Mouse (Mus musculus): ENCODE measurements around the gene Hnrnpa3. TPM values are rescaled to one million over a fixed set of nuclear protein-coding genes. Genes with fewer than 3 reads are reported as not detected.

Hnrnpa3 gene
- polyA plus RNA-seq, 1 experiment from 2014 or later, result 86.9 TPM

DNA sequence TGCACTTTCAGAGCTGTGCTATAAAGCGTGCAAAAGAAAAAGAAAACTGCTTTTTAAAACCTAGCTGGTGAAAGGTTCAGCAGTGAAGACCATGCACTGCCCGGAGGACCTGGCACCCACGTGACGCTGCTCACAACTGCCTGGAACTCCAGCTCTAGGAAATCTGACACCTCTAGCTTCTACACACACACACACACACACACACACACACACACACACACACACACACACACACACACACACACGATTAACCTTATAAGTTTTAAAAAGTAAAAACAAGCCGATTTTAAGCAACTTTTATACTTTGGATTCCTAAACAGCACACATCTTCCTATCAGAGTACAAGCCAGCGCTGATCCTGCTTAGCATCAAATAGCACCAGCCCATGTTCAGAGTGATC lies 22.4 kb downstream of the Hnrnpa3 start:
- no peak for DNase-seq
- WGBS (ENCODE audit: insufficient replicate concordance), result 60% methylated on average over 7 of the region's 7 CpGs
- peaks cover 25% of the 10 kb centered on the region for H3K36me3 ChIP-seq (replicated peaks; ENCODE audit: insufficient read depth, low read length)
- H3K4me3 ChIP-seq (ENCODE audit: low read depth, low read length), result no peak overlapping the region
- no peak overlapping the region for H3K27ac ChIP-seq (ENCODE audit: low read depth)
- H3K9me3 ChIP-seq (ENCODE audit: low read length), result no peaks in the 10 kb centered on the region
- H3K9ac ChIP-seq (replicated peaks), result no peak overlapping the region
- H3K27me3 ChIP-seq (ENCODE audit: insufficient read depth, low read length), result no peaks in the 10 kb centered on the region
- H3K4me2 ChIP-seq (ENCODE audit: low read depth, low read length), result no peak overlapping the region
- no peak for ATAC-seq
- H3K4me1 ChIP-seq (ENCODE audit: insufficient read depth), result peaks cover 22% of the 10 kb centered on the region
- no peak for TF ChIP-seq CTCF (IDR thresholded peaks at IDR 0.05; ENCODE audit: low read depth)
- no peak for TF ChIP-seq EP300 (IDR thresholded peaks at IDR 0.05; ENCODE audit: low read depth)

DNA sequence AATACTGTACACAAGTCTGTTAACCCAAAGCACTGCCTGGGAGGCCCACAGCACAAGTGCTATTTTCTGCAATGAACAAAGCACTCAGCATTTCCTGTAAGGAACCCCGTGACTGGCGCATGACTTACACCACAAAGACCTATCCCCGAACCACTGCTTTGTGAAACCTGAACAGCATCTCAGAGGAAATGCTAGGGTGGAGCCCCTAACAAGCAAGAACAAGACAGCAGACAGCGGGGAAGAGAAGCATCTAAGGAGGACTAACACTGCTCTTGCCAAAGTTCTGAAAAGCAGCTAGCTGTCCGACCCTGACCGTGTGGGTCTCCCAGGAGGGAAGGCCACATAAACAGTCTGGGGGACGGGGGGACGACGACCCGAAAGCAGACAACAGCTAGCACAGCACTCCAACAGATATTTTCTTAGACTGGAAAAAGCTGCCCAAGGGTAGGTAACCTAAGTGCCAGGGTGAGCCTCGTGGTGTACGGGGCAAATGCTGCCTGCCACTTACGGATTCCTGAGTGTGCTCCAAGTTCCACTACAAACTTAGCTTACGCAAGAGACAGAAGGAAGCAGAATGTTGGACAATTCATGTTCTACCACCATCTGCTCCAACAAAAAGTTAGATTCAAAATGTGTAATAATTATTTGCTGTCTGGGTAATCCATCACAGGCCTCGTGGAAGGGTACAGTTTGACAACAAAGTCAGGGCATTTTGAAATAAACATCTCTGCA lies 24.1 kb downstream of the Hnrnpa3 start:
- peaks cover 31% of the 10 kb centered on the region for H3K4me1 ChIP-seq (ENCODE audit: insufficient read depth)

DNA sequence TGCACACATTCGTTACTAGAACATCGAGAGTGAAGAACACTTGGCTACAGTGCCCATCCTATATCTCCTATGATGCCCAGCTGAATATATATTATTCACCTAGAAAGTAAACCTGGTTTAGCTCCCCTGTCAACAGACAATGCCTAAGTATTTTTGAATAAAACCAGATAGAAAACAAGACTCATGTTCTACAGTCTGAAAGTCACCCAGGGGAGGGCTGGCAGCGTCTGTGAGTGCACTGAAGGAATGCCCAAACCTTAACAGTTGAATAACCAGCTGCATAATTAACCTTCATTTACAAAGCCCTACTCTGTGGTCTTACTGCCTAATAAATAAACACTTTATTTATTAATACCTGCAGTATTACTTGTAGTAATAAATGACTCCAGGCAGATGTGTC lies 25.5 kb downstream of the Hnrnpa3 start:
- no peak for ATAC-seq
- DNase-seq, result no peak
- TF ChIP-seq EP300 (IDR thresholded peaks at IDR 0.05; ENCODE audit: low read depth) (no peak), CTCF (IDR thresholded peaks at IDR 0.05; ENCODE audit: low read depth) (no peak)
- H3K4me2 ChIP-seq (ENCODE audit: low read depth, low read length), result no peak overlapping the region
- no peaks in the 10 kb centered on the region for H3K9me3 ChIP-seq (ENCODE audit: low read length)
- H3K4me3 ChIP-seq (ENCODE audit: low read depth, low read length), result no peak overlapping the region
- H3K9ac ChIP-seq (replicated peaks), result no peak overlapping the region
- H3K36me3 ChIP-seq (replicated peaks; ENCODE audit: insufficient read depth, low read length), result peaks cover 11% of the 10 kb centered on the region
- H3K4me1 ChIP-seq (ENCODE audit: insufficient read depth), result peaks cover 41% of the 10 kb centered on the region
- H3K27me3 ChIP-seq (ENCODE audit: insufficient read depth, low read length), result no peaks in the 10 kb centered on the region
- H3K27ac ChIP-seq (ENCODE audit: low read depth), result 0 out of 2 replicates have a peak overlapping the region, but pooled peaks have one; percentile 4
- WGBS (ENCODE audit: insufficient replicate concordance), result 85% methylated on average over 3 of the region's 3 CpGs

More for the DNA sequence above, 24.1 kb downstream of the Hnrnpa3 start:
- DNase-seq, result peak; percentile 63
- ATAC-seq, result peak; percentile 69
- 0 out of 2 replicates have a peak overlapping the region, but pooled peaks have one; percentile 46 for H3K9ac ChIP-seq (replicated peaks)
- no peaks in the 10 kb centered on the region for H3K9me3 ChIP-seq (ENCODE audit: low read length)
- H3K36me3 ChIP-seq (replicated peaks; ENCODE audit: insufficient read depth, low read length), result peaks cover 12% of the 10 kb centered on the region
- H3K27ac ChIP-seq (ENCODE audit: low read depth), result peak overlapping the region; percentile 91
- H3K27me3 ChIP-seq (ENCODE audit: insufficient read depth, low read length), result no peaks in the 10 kb centered on the region
- H3K4me2 ChIP-seq (ENCODE audit: low read depth, low read length), result peak overlapping the region; percentile 54
- TF ChIP-seq CTCF (IDR thresholded peaks at IDR 0.05; ENCODE audit: low read depth) (no peak), EP300 (IDR thresholded peaks at IDR 0.05; ENCODE audit: low read depth) (peak; percentile 59; the same call in 1 of the 2 replicates)
- 31% methylated on average over 15 of the region's 15 CpGs for WGBS (ENCODE audit: insufficient replicate concordance)
- 0 out of 2 replicates have a peak overlapping the region, but pooled peaks have one; percentile 5 for H3K4me3 ChIP-seq (ENCODE audit: low read depth, low read length)

DNA sequence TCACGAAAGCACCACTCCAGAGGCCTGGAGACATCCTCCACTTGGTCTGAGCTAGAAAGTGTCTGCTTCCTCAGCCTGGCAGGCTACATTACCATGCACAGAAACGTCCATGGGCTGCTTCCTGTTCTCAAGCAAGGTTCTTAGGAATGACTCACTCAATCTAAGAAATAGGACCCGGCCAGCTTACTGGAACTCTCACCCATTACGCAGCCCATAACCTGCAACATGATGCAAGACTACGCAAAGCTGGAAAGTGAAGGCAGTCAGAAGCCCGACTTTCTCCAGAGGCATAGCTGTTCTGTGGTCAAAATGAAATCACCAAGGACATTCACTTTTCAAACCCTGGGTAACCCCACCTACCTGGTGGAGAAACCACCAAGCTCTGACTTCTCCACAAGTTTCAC lies 26.4 kb downstream of the Hnrnpa3 start:
- H3K4me3 ChIP-seq (ENCODE audit: low read depth, low read length), result no peak overlapping the region
- peaks cover 43% of the 10 kb centered on the region for H3K4me1 ChIP-seq (ENCODE audit: insufficient read depth)
- TF ChIP-seq CTCF (IDR thresholded peaks at IDR 0.05; ENCODE audit: low read depth), result no peak
- peak; percentile 67 for TF ChIP-seq EP300 (IDR thresholded peaks at IDR 0.05; ENCODE audit: low read depth)
- H3K27me3 ChIP-seq (ENCODE audit: insufficient read depth, low read length), result no peaks in the 10 kb centered on the region
- H3K36me3 ChIP-seq (replicated peaks; ENCODE audit: insufficient read depth, low read length), result peaks cover 12% of the 10 kb centered on the region
- 0 out of 2 replicates have a peak overlapping the region, but pooled peaks have one; percentile 19 for H3K4me2 ChIP-seq (ENCODE audit: low read depth, low read length)
- H3K9ac ChIP-seq (replicated peaks), result peak overlapping the region; percentile 19; the same call in 1 of the 2 replicates
- ATAC-seq (peak; percentile 56), DNase-seq (no peak)
- 41% methylated on average over 6 of the region's 6 CpGs for WGBS (ENCODE audit: insufficient replicate concordance)
- no peaks in the 10 kb centered on the region for H3K9me3 ChIP-seq (ENCODE audit: low read length)
- peak overlapping the region; percentile 76 for H3K27ac ChIP-seq (ENCODE audit: low read depth)

DNA sequence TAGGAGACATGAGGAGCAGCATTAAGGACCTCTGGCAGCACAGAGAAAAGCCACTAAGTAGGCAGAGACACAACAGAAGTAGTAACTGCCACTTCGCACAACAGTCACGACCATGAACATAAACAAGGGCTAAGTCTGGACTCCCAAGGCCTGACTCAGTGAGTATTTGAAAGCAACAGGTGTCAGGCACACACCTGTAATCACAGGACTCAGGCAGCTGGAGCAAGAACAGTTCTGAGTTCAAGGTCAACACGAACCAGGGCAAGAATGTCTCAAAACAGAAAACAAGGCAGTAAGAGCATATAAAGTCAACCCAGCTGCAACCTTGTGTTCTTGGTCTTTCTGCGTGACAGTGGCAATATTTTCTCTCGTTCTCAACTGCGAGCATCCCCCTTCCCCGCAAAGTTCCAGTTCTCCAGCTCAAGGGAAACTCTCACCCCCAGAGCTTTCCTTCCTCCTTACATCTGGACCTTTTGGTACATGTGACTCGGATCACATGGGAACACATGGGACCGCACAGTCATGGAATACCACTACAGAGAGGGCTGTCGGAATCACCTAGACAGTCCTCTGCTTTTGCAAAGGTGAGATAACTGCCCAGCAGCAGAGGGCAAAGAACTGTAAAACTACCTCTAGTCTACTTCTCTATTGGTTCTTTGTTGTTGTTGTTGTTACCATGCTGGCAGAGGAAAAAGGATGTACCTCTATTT lies 28.1 kb downstream of the Hnrnpa3 start:
- no peak for TF ChIP-seq CTCF (IDR thresholded peaks at IDR 0.05; ENCODE audit: low read depth)
- TF ChIP-seq EP300 (IDR thresholded peaks at IDR 0.05; ENCODE audit: low read depth), result no peak
- Histone ChIP-seq H3K36me3 (replicated peaks; ENCODE audit: insufficient read depth, low read length) (peaks cover 18% of the 10 kb centered on the region), H3K9me3 (ENCODE audit: low read length) (no peaks in the 10 kb centered on the region), H3K4me1 (ENCODE audit: insufficient read depth) (peaks cover 43% of the 10 kb centered on the region), H3K27me3 (ENCODE audit: insufficient read depth, low read length) (no peaks in the 10 kb centered on the region), H3K4me2 (ENCODE audit: low read depth, low read length) (no peak overlapping the region), H3K27ac (ENCODE audit: low read depth) (no peak overlapping the region), H3K4me3 (ENCODE audit: low read depth, low read length) (no peak overlapping the region), H3K9ac (replicated peaks) (0 out of 2 replicates have a peak overlapping the region, but pooled peaks have one; percentile 5)
- DNase-seq (no peak), ATAC-seq (no peak)
- WGBS (ENCODE audit: insufficient replicate concordance), result 80% methylated on average over 10 of the region's 10 CpGs

DNA sequence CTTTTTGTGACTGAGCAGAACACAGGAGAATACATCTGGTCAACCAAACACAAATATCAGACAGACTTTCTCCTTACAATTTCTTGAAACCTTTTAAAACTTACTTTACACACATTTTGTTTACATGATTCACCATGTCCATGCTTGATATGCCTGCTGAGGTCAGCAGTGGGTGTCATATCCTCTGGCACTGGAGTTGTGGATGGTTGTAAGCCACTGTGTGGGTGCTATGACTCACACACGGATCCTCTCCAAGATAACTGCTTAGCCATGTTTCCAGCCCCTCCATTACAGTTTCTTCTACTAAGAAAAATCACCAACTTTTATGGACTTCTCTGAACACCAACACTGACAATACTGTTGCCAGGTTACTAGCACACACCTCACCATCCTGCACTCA lies 29.8 kb downstream of the Hnrnpa3 start:
- peak; percentile 10; the same call in 1 of the 2 replicates for ATAC-seq
- no peak for TF ChIP-seq CTCF (IDR thresholded peaks at IDR 0.05; ENCODE audit: low read depth)
- no peak for TF ChIP-seq EP300 (IDR thresholded peaks at IDR 0.05; ENCODE audit: low read depth)
- Histone ChIP-seq H3K4me2 (ENCODE audit: low read depth, low read length) (no peak overlapping the region), H3K27me3 (ENCODE audit: insufficient read depth, low read length) (no peaks in the 10 kb centered on the region), H3K36me3 (replicated peaks; ENCODE audit: insufficient read depth, low read length) (peaks cover 24% of the 10 kb centered on the region), H3K4me3 (ENCODE audit: low read depth, low read length) (no peak overlapping the region), H3K9ac (replicated peaks) (no peak overlapping the region), H3K9me3 (ENCODE audit: low read length) (no peaks in the 10 kb centered on the region), H3K4me1 (ENCODE audit: insufficient read depth) (peaks cover 38% of the 10 kb centered on the region), H3K27ac (ENCODE audit: low read depth) (0 out of 2 replicates have a peak overlapping the region, but pooled peaks have one; percentile 23)
- WGBS (ENCODE audit: insufficient replicate concordance), result 84% methylated on average over 1 of the region's 1 CpGs
- DNase-seq, result no peak

Data from liver, postnatal 0 days (tissue).